Mouse (Mus musculus): Measurements from ENCODE around the gene Zfp46.

Zfp46 gene

GRCm38 (mm10) chr4:136311042-136311999 is 26.8 kb downstream of the Zfp46 start:
- DNase-seq (ENCODE audit: extremely low spot score) = peak; percentile 79

GRCm38 (mm10) chr4:136312616-136313015 is 28.1 kb downstream of the Zfp46 start:
- no peak for DNase-seq (ENCODE audit: extremely low spot score)

GRCm38 (mm10) chr4:136317667-136318066 is 33.2 kb downstream of the Zfp46 start:
- no peak for DNase-seq (ENCODE audit: extremely low spot score)

DNA sequence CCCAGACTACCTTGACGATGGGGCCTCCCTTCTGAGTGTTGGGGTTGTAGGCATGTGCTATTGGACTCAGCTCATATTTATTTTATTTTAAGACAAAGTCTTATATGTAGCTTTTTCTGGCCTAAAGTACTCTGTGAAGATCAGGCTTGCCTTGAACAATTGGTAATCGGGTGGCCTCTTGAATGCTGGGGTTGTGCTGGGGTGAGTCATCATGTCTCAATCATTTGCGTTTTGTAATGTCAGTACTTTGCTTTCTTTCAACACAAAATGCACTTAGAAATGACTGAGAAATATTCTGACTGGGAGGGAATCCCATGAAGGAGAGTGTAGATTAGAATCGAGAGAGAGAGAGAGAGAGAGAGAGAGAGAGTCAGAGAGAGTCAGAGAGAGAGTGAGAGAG is 35.5 kb downstream of the Zfp46 start:
- DNase-seq (ENCODE audit: extremely low spot score) = no peak

DNA sequence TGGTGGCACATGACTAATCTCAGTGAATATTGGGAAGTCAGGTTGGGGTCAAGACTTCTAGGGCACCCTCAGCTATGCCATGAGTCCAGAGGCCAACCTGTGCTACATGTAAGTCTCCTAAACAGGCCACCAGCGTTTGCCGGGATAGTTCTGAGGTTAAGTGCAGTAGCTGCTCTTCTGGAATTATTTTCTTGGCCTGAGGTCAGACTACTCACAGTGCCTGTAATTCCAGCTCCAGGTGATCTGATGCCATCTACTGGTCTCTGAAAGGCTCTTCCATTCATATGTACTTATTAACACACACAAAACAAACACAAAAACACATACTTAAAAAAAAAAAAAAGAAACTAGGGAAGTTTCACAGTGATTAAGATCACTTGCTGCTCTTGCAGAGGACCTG is 39.7 kb downstream of the Zfp46 start:
- no peak for DNase-seq (ENCODE audit: extremely low spot score)

- no peak for DNase-seq (ENCODE audit: extremely low spot score)
Observed at GRCm38 (mm10) chr4:136327238-136327637, 42.8 kb downstream of the Zfp46 start.

DNA sequence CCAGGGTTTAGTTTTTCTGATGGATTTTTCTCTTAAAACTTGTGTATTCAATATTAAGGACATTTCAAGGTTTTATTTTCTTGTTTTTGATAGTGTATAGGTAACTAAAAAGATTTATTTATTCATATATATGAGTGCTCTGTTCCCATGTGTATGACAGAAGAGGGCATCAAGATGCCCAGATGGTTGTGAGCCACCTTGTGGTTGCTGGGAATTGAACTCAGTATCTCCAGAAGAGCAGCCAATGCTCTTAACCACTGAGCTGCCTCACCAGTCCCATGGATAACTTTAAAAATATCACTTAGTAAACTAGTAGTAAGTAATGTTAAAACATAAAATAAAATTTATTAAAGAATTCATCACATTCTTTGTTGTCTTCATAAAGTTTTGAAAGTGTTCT is 43.6 kb downstream of the Zfp46 start:
- DNase-seq (ENCODE audit: extremely low spot score) = no peak

GRCm38 (mm10) chr4:136331709-136332108 is 47.2 kb downstream of the Zfp46 start:
- DNase-seq (ENCODE audit: extremely low spot score) = no peak

DNA sequence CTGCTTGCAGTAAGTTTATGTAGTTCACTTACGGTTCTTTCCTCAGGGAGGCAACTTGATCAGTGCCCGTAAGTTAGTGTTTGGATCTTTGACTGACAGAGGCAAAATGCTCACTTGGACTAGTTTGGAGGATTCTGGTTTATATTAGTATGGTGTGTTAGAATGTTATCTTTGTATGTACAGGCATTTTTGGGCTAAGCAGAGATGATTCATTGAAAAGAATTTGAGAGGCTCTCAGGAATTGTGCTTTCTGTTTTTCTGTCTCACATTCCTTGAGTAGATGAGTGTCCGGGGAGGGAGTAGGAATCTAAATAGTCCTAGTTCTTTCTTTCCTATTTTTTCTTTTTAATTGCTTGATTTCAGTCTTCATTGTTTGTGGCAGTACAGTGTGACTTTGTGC is 48.7 kb downstream of the Zfp46 start:
- DNase-seq (ENCODE audit: extremely low spot score) = no peak

- DNase-seq (ENCODE audit: extremely low spot score) = no peak
Observed at GRCm38 (mm10) chr4:136335065-136335464, 50.6 kb downstream of the Zfp46 start.

GRCm38 (mm10) chr4:136337129-136337528 is 52.6 kb downstream of the Zfp46 start:
- no peak for DNase-seq (ENCODE audit: extremely low spot score)
